Mouse (Mus musculus) hindbrain, postnatal 0 days (tissue): ENCODE data around the gene Gm5965. TPM values are rescaled to one million over a fixed set of nuclear protein-coding genes. Genes with fewer than 3 reads are reported as not detected.
"Not testable (repeated sequence)": the region's sequence is repeated elsewhere in the genome, so short reads cannot be mapped to it uniquely, and the experiment has no call there.

Experiments used
- ATAC-seq: fragments of 200-750 bp; cut with Nextera tagmentation; 2 replicates; pipeline ENCODE4 v1.8.0; 2017; ENCODE audit warnings: mild to moderate bottlenecking, moderate TSS enrichment, moderate library complexity
- DNase-seq: peaks from one replicate; pipeline ENCODE4 v3.0.0-alpha.2; 2015; ENCODE audit warnings: low spot score
- H3K27ac ChIP-seq: fragments of 300-500 bp; sonication (generic); 2 replicates; pipeline ENCODE4 v1.5.1; 2014; ENCODE audit warnings: mild to moderate bottlenecking
- H3K27me3 ChIP-seq: fragments of 300-500 bp; sonication (generic); 2 replicates; pipeline ENCODE4 v1.6.1; 2014; ENCODE audit warnings: low read length, mixed read lengths; ENCODE audit not compliant: insufficient read depth
- H3K36me3 ChIP-seq: fragments of 300-500 bp; sonication (generic); 2 replicates; pipeline ENCODE4 v1.6.1; 2014; ENCODE audit warnings: low read length, mixed read lengths; ENCODE audit not compliant: insufficient read depth
- H3K4me1 ChIP-seq: fragments of 300-500 bp; sonication (generic); 2 replicates; pipeline ENCODE4 v1.6.1; 2014; ENCODE audit warnings: antibody characterized with exemption, low read length, mixed read lengths; ENCODE audit not compliant: insufficient read depth
- H3K4me2 ChIP-seq: fragments of 300-500 bp; sonication (generic); 2 replicates; pipeline ENCODE4 v1.6.1; 2014; ENCODE audit warnings: low read depth, mild to moderate bottlenecking, low read length, moderate library complexity, mixed read lengths
- H3K4me3 ChIP-seq: fragments of 300-500 bp; sonication (generic); 2 replicates; pipeline ENCODE4 v1.5.1; 2014; ENCODE audit warnings: low read length
- H3K9ac ChIP-seq: fragments of 300-500 bp; sonication (generic); replicated peaks from 2 replicates; pipeline ENCODE4 v1.6.1; 2014; ENCODE audit warnings: mild to moderate bottlenecking, low read length, moderate library complexity, mixed read lengths
- H3K9me3 ChIP-seq: fragments of 300-500 bp; sonication (generic); 2 replicates; pipeline ENCODE4 v1.6.1; 2016; ENCODE audit warnings: low read length, mixed read lengths
- CTCF ChIP-seq: IDR thresholded peaks from 2 replicates; pipeline ENCODE4 v1.5.1; 2016; ENCODE audit warnings: antibody characterized with exemption, control low read depth, low read depth
- WGBS: fragments of 180-500 bp; shearing (Covaris S2); extraction: QIAGEN DNeasy Blood & Tissue Kit; methylation state at CpG from one replicate; pipeline ENCODE4 v1.1.7; 2014; 5-methylcytosine and 5-hydroxymethylcytosine counted together
- polyA plus RNA-seq: library from polyadenylated mRNA; unstranded; fragments of >200 nt; fragmentation: Nextera tagmentation; extraction: Ambion mirVana; gene quantifications from 2 replicates; pipeline ENCODE4 v1.2.1, GENCODE M21; 2015
- total RNA-seq: library from RNA; depleted of rRNA; stranded (reverse); fragments of >200 nt; gene quantifications from 2 replicates; pipeline ENCODE4 v1.2.3, GENCODE M21; 2014; rRNA removed

Gm5965 gene
- not detected in 2 replicates for total RNA-seq
- polyA plus RNA-seq: not detected in 2 replicates

DNA sequence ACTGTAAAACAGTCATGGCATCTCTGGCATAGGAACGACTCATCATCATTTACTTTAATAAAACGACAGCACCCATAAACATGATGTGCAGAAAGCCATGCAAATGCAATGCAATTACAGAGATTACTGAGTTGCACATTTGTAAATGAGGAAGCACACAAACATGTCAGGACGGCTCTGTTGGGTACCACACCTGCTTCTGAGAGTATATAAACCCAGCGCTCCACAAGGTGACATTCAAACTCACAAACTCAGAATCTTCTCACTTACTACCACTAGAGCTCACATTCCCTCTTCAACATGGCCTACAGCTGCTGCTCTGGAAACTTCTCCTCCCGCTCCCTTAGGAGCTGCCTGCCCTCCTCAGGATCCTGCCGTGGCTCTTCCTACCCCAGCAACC lies at the start of gene Gm5965:
Gm5965 (plus strand) TSS at position 301 of the 400 bp plus-strand sequence.
- H3K9ac ChIP-seq: no peak within 1 kb of the TSS
- WGBS: 94% methylated on average over 5 of the region's 6 CpGs
- H3K27ac ChIP-seq: no peak within 1 kb of the TSS
- H3K36me3 ChIP-seq: no peaks in the 10 kb centered on the region
- ATAC-seq (no peak), DNase-seq (no peak)
- no peaks in the 10 kb centered on the region for H3K4me1 ChIP-seq
- no peaks in the 10 kb centered on the region for H3K9me3 ChIP-seq
- no peak within 1 kb of the TSS for H3K4me3 ChIP-seq
- H3K27me3 ChIP-seq: no peaks in the 10 kb centered on the region
- no peak for TF ChIP-seq CTCF
- H3K4me2 ChIP-seq: no peak within 1 kb of the TSS

DNA sequence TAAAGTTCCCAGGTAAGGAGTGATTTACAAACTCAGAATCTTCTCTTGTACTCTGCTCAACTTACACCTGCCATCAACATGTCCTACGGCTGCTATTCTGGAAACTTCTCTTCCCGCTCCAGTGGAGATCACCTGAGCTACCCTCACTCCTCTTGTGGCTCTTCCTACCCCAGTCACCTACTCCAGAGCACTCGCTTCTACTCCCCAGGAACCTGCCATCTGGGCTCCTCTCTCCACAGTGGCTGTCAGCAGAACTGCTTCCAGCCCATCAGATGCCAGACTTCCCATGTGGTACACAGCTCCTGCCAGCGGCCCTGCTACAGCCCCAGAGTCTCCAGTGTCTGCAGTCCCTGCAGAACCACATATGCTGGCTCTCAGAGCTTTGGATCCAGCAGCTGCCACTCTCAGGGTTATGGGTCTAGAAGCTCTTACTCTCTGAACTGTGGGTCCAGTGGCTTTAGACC lies 48.9 kb upstream of the Gm5965 start, which contains the start of gene Krtap13-1:
Krtap13-1 (plus strand) TSS at position 51 of the 464 bp plus-strand sequence.
- 74% methylated on average over 4 of the region's 4 CpGs for WGBS
- no peak within 1 kb of the TSS for H3K4me3 ChIP-seq
- H3K27me3 ChIP-seq: no peaks in the 10 kb centered on the region
- no peaks in the 10 kb centered on the region for H3K4me1 ChIP-seq
- no peaks in the 10 kb centered on the region for H3K36me3 ChIP-seq
- no peak within 1 kb of the TSS for H3K4me2 ChIP-seq
- TF ChIP-seq CTCF: no peak
- no peak within 1 kb of the TSS for H3K9ac ChIP-seq
- H3K9me3 ChIP-seq: no peaks in the 10 kb centered on the region
- no peak within 1 kb of the TSS for H3K27ac ChIP-seq
- ATAC-seq: peak; percentile 67
- DNase-seq: peak; percentile 37

GRCm38 (mm10) chr16:88735391-88735790 lies 42.3 kb upstream of the Gm5965 start:
- no peak overlapping the region for H3K4me2 ChIP-seq
- TF ChIP-seq CTCF: no peak
- no peak overlapping the region for H3K9ac ChIP-seq
- no peaks in the 10 kb centered on the region for H3K27me3 ChIP-seq
- H3K27ac ChIP-seq: no peak overlapping the region
- H3K4me3 ChIP-seq: no peak overlapping the region
- 35% methylated on average over 2 of the region's 2 CpGs for WGBS
- peak; percentile 65 for DNase-seq
- H3K4me1 ChIP-seq: no peaks in the 10 kb centered on the region
- ATAC-seq: peak; percentile 63; the same call in 1 of the 2 replicates
- no peaks in the 10 kb centered on the region for H3K9me3 ChIP-seq
- H3K36me3 ChIP-seq: no peaks in the 10 kb centered on the region

DNA sequence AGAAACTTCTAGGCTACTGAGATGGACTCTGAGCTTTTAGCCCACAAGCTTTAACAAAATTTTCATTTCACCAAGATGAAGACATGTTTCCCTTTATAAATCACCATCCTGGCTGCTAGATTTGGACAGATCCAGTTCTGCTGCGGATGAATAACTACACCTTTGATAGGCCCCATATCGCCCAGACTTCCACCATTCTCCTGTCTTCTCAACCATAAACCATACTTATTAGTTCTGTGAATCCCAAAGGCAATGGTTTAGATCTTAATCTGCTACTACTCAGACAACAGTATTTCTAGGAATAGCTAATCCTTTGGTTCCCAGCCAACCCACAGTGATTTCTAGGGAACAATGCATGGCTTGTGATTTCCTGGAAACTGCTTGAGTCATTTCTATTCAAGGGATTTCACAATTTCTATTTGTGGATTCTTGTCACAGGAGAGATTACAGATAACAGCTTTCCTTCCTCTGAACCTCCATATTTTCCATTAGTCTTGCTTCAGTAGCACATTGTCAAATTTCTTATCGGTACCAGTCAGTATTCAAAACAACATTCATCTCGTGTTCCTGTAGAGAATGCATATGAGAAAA lies 32.9 kb upstream of the Gm5965 start:
- Histone ChIP-seq H3K4me1 (no peaks in the 10 kb centered on the region), H3K27ac (no peak overlapping the region), H3K4me3 (no peak overlapping the region), H3K36me3 (no peaks in the 10 kb centered on the region), H3K27me3 (no peaks in the 10 kb centered on the region), H3K9me3 (no peaks in the 10 kb centered on the region), H3K9ac (no peak overlapping the region), H3K4me2 (no peak overlapping the region)
- WGBS: 68% methylated on average over 4 of the region's 4 CpGs
- TF ChIP-seq CTCF: no peak
- DNase-seq: peak; percentile 35
- ATAC-seq: no peak

DNA sequence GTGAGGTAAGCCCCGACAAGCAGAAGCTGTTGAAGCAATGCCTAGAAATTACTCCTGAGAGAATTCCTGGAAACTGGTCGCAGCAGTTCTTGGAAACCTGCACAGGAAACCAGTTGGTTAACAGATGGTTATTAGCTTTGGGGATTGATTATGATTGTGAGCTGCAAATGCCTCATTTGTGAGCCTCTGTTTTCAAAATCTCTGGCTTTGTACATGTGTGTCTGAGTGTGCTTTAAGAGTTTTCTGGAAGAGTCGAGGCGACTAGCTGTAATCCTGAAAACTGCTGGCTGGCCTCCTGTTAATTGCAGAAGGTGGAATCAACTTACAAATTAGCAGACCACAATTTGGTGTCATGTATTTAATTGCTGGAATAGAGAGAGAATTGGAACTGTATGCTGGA lies 29.8 kb upstream of the Gm5965 start:
- Histone ChIP-seq H3K9me3 (no peaks in the 10 kb centered on the region), H3K36me3 (no peaks in the 10 kb centered on the region), H3K27ac (no peak overlapping the region), H3K9ac (no peak overlapping the region), H3K4me3 (no peak overlapping the region), H3K4me1 (no peaks in the 10 kb centered on the region), H3K27me3 (no peaks in the 10 kb centered on the region), H3K4me2 (no peak overlapping the region)
- no peak for TF ChIP-seq CTCF
- DNase-seq: no peak
- WGBS: 56% methylated on average over 4 of the region's 4 CpGs
- ATAC-seq: no peak

- H3K9me3 ChIP-seq, H3K9ac ChIP-seq, H3K36me3 ChIP-seq, ATAC-seq, DNase-seq, H3K4me2 ChIP-seq, H3K27me3 ChIP-seq, H3K4me1 ChIP-seq, H3K4me3 ChIP-seq, H3K27ac ChIP-seq: not testable (repeated sequence)
- WGBS: 85% methylated on average over 3 of the region's 3 CpGs
Observed at GRCm38 (mm10) chr16:88751535-88751934, 26.2 kb upstream of the Gm5965 start, which contains the start of gene Krtap13. Gene Krtap13, minus strand, starts transcription at chr16:88751635.

DNA sequence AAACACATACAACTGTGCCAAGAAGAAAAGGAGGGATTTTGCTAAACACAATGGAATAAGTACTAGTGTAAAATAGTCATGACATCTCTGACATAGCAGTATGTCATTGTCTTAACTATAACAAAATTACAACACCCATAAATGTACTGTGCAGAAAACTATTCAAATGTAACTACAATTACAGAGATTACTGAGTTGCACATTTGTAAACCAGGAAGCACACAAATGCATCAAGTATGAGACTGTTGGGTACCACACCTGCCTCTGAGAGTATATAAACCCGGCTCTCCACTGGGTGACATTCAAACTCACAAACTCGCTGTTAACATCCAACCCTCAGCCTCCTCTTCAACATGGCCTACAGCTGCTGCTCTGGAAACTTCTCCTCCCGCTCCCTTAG lies 19.1 kb upstream of the Gm5965 start, which contains the start of gene 2310034C09Rik:
2310034C09Rik (plus strand) TSS at position 301 of the 400 bp plus-strand sequence.
- WGBS: 83% methylated on average over 3 of the region's 3 CpGs
- H3K9ac ChIP-seq, H3K36me3 ChIP-seq, H3K9me3 ChIP-seq, H3K27me3 ChIP-seq, H3K4me1 ChIP-seq, ATAC-seq, DNase-seq, H3K4me3 ChIP-seq, H3K4me2 ChIP-seq, H3K27ac ChIP-seq: not testable (repeated sequence)
